Mouse (Mus musculus): Measurements from ENCODE around the gene Nipbl.
"Not testable (repeated sequence)": the region's sequence is repeated elsewhere in the genome, so short reads cannot be mapped to it uniquely, and the experiment has no call there.

The Nipbl gene

DNA sequence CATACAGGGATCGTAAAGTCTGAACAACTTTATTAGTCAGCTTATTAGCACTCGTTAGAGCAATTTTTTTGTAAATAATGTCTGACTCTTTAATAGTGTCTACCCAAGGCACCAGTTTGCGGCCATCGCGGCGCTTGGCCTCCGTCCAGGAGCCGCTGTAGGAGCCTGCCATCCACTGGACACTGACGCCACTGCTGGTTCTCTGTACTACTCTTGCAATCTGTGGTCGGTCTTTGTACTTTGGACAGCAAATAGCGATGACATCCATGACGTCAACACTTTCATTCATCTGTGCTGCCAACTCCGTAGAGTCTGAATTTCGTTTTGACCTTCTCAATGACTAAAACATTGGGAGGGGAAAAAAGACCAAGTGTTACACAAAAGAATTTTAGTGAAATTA is 153.0 kb downstream of the Nipbl start:
- peaks cover 6% of the 10 kb centered on the region for H3K36me3 ChIP-seq (ENCODE audit: control insufficient read depth, insufficient read depth, low read length, poor library complexity, severe bottlenecking)
- H3K27me3 ChIP-seq (ENCODE audit: control insufficient read depth, insufficient read depth, low read length, poor library complexity, severe bottlenecking): no peaks in the 10 kb centered on the region
- no peak for DNase-seq (ENCODE audit: low read depth, low spot score)

DNA sequence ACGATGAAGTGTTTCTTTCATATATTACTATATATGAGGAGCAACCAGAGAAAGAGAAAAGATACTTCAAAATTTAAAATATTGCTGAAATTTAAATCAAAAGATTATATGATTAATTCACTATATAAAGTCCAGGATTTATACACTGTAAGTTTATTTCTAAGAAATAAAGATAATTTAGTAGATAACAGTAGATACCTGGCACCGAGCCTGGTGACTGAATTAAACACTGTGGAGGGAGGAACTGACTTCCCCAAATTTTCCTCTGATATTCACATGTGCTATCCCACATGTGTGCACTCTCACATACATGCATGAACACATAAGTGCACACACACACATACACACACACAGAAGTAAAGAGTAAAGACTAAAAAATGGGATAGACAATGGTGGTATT is 162.1 kb downstream of the Nipbl start:
- no peaks in the 10 kb centered on the region for H3K36me3 ChIP-seq (ENCODE audit: control insufficient read depth, insufficient read depth, low read length, poor library complexity, severe bottlenecking)
- no peaks in the 10 kb centered on the region; the same call in 1 of the 2 replicates for H3K27me3 ChIP-seq (ENCODE audit: control insufficient read depth, insufficient read depth, low read length, poor library complexity, severe bottlenecking)
- DNase-seq (ENCODE audit: low read depth, low spot score): no peak

DNA sequence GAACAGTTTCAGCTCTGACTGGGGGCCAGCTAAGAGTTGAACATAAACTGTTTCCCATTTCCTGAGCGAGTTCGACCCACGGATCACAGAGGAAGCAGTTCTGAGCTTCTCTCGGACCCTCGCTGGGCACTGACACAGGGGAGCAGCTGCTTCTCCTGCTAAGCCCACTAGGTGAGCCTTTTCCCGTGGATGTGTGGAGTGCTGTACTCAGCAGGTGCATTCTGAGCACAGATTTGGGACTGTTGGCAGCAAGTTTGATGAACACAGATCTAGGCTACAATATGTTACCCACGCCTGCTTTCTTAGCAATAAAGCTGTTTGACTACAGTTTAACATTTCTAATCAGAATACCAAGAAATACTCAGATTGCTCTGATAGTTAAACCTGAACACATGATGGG is 162.6 kb downstream of the Nipbl start:
- DNase-seq (ENCODE audit: low read depth, low spot score): no peak
- no peaks in the 10 kb centered on the region for H3K36me3 ChIP-seq (ENCODE audit: control insufficient read depth, insufficient read depth, low read length, poor library complexity, severe bottlenecking)

DNA sequence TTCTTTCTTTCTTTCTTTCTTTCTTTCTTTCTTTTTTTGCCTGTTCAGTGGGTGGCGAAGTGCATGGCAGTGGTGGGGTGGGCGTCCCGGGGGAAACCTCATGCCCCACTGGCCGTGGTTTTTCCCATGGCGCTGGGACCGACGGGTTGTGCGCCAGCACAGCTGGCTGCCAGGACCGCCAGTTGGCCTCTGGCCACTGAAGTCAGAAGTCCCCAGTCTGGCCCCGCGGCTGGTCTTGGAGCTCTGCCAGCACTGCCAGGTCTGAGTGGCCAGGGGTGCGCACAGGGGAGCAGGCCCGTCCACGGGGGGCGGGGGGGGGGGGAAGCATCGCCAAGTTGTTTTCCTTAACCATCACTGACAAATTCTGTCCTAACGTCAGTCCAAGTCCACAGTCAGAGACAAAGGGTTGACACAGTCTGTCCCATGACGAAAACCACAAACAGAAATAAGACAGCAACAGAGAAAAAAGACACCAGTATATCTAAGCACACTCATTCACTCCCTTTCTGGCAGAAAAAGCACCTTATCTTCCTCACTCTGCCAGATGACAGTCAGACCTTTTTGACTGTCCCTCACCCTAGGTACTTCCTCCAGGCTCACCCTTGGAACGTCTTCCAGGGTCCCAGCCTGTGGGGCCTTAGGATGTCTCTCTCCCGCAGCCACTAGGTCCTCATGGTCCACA is 164.2 kb downstream of the Nipbl start:
- peak; percentile 17 for DNase-seq (ENCODE audit: low read depth, low spot score)
- Histone ChIP-seq H3K27me3 (ENCODE audit: control insufficient read depth, insufficient read depth, low read length, poor library complexity, severe bottlenecking) (no peaks in the 10 kb centered on the region), H3K36me3 (ENCODE audit: control insufficient read depth, insufficient read depth, low read length, poor library complexity, severe bottlenecking) (no peaks in the 10 kb centered on the region)

More for the DNA sequence above, 162.6 kb downstream of the Nipbl start:
- H3K27me3 ChIP-seq (ENCODE audit: control insufficient read depth, insufficient read depth, low read length, poor library complexity, severe bottlenecking): no peaks in the 10 kb centered on the region; the same call in 1 of the 2 replicates

DNA sequence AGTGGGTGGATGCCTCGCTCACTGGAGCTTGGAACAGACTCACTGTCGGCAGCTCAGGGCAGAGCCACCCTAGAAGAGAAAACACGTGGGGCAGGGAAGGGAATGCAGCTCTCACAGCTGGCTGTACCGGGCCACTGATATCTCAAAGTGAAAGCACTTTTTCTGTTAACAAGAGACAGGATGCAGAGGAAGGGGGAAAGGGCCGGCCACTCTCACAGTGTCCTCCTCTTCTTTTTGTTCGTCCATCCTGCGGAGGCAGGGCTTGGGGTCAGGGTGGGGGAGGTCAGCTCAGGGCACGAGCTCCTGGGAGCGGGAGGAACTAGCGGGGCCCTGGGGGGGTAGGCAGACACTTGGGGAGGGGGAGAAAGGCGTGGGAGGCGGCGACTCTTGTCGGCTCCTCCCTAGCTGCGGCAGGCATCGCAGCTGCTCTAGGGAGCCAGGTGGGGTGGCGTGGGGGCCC is 164.9 kb downstream of the Nipbl start:
- DNase-seq (ENCODE audit: low read depth, low spot score): peak; percentile 26
- Histone ChIP-seq H3K27me3 (ENCODE audit: control insufficient read depth, insufficient read depth, low read length, poor library complexity, severe bottlenecking) (no peaks in the 10 kb centered on the region), H3K36me3 (ENCODE audit: control insufficient read depth, insufficient read depth, low read length, poor library complexity, severe bottlenecking) (no peaks in the 10 kb centered on the region)

- not testable (repeated sequence) for H3K27me3 ChIP-seq (ENCODE audit: control insufficient read depth, insufficient read depth, low read length, poor library complexity, severe bottlenecking); DNase-seq (ENCODE audit: low read depth, low spot score); H3K36me3 ChIP-seq (ENCODE audit: control insufficient read depth, insufficient read depth, low read length, poor library complexity, severe bottlenecking)
These were observed 166.3 kb downstream of the Nipbl start for GRCm38 (mm10) chr15:8277916-8278315.

- DNase-seq (ENCODE audit: low read depth, low spot score): no peak
- Histone ChIP-seq H3K27me3 (ENCODE audit: control insufficient read depth, insufficient read depth, low read length, poor library complexity, severe bottlenecking) (no peaks in the 10 kb centered on the region), H3K36me3 (ENCODE audit: control insufficient read depth, insufficient read depth, low read length, poor library complexity, severe bottlenecking) (no peaks in the 10 kb centered on the region)
These were observed 172.3 kb downstream of the Nipbl start for GRCm38 (mm10) chr15:8271952-8272351.

GRCm38 (mm10) chr15:8268231-8268630 is 176.0 kb downstream of the Nipbl start:
- Histone ChIP-seq H3K36me3 (ENCODE audit: control insufficient read depth, insufficient read depth, low read length, poor library complexity, severe bottlenecking) (peaks cover 4% of the 10 kb centered on the region; the same call in 1 of the 2 replicates), H3K27me3 (ENCODE audit: control insufficient read depth, insufficient read depth, low read length, poor library complexity, severe bottlenecking) (no peaks in the 10 kb centered on the region)
- no peak for DNase-seq (ENCODE audit: low read depth, low spot score)

DNA sequence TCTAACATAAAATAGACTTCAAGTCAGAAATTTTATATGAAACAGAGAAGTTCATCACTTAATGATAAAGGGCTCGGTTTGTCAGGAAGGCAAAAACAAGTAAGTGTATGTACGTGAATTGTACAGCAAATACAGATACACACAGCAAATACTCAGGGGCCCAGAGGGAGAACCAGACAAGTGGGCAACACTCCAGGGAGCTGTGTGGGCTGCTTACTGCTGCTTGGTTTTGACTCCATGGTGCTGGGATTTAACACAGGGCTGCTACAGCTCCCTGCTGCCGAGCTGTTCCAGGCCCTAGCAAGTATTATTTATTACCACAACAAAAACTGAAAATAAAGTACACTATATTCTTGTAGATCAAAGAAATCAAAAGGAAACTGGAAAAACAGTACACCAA is 177.1 kb downstream of the Nipbl start:
- Histone ChIP-seq H3K36me3 (ENCODE audit: control insufficient read depth, insufficient read depth, low read length, poor library complexity, severe bottlenecking) (peaks cover 4% of the 10 kb centered on the region; the same call in 1 of the 2 replicates), H3K27me3 (ENCODE audit: control insufficient read depth, insufficient read depth, low read length, poor library complexity, severe bottlenecking) (no peaks in the 10 kb centered on the region)
- no peak for DNase-seq (ENCODE audit: low read depth, low spot score)

DNA sequence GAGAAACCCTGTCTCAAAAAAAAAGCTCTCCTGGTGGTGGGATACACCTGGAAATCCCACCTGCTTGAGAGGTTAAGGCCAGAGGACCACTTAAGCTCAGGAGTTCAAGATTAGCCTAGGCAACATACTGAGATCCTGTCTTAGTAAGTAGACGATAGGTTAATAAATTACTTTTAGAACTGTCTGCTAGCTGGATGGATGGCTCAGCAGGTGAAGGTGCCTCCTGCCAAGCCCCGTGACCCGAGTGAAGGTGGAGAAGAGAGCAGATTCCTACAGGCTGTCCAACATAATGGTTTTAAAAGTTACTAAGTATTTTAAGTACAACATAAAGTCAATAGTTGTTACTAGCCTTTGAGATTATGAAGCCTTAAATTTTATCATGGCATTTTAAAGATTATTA is 178.3 kb downstream of the Nipbl start:
- Histone ChIP-seq H3K27me3 (ENCODE audit: control insufficient read depth, insufficient read depth, low read length, poor library complexity, severe bottlenecking) (no peaks in the 10 kb centered on the region), H3K36me3 (ENCODE audit: control insufficient read depth, insufficient read depth, low read length, poor library complexity, severe bottlenecking) (peaks cover 4% of the 10 kb centered on the region; the same call in 1 of the 2 replicates)
- no peak for DNase-seq (ENCODE audit: low read depth, low spot score)
